Mouse (Mus musculus) lung, postnatal 14 days (tissue): ENCODE data around the gene Atg2b.

ENCODE experiments used
- DNase-seq: peaks from one replicate; pipeline ENCODE4 v3.0.0; 2021

Gene Atg2b

DNA sequence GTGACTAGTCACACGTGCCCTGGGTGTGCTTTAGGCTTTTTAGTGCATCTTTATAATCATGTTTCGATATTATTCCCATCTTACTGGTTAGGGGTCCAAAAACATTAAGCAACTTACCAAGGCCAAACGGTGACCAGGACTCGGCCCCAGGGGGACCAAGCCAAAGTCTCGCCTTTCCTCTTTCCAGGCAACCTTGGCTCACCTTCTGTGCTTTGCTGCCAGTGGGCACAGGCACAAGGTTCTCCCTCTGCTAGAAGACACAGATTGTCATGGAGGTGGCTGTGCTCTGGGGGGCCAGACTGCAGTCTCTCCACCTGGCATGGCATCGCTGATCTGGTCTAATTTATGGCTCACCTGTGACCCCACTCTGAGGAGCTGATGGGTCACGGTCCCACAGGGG is 94.2 kb downstream of the Atg2b start:
- no peak for DNase-seq

- no peak for DNase-seq
Measured at GRCm38 (mm10) chr12:105587526-105587925, 97.5 kb downstream of the Atg2b start.

- DNase-seq, result peak; percentile 87
Measured at GRCm38 (mm10) chr12:105584851-105585250, 100.2 kb downstream of the Atg2b start.

DNA sequence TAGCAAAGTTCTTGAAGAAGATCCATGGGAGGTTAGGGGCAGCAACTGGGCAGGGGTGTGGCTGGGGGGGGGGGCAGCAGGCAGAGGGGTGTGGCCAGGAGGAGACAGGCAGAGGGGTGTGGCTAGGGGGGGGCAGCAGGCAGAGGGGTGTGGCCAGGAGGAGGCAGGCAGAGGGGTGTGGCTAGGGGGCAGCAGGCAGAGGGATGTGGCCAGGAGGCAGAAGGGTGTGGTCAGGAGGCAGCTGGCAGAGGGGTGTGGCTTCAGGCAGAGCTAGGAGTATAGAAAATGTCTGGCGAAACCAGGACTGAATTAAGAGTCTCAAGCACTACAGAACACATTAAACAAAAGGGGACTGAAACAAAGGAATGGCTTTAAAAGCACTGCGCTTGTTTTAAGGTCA is 101.5 kb downstream of the Atg2b start:
- DNase-seq, result no peak

DNA sequence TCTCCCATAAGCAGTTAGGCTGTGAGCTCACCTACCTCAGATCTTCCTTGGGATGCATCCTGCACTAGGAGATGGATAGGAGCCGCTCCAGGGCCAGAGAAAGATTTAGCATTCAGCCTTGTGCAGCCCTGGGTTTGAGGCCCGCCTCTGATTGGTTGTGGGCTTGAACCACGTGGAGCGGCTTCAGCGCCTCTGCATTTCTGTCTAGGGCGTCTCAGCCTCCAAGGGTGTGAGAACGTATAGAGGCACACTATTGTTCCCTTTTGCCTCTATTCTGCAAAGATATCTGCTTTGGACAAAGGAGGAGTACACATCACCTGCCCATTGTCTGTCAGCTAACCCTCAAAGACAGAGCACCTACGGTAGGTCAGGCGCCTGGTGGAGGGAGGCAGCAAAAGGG is 102.5 kb downstream of the Atg2b start:
- DNase-seq, result no peak

DNA sequence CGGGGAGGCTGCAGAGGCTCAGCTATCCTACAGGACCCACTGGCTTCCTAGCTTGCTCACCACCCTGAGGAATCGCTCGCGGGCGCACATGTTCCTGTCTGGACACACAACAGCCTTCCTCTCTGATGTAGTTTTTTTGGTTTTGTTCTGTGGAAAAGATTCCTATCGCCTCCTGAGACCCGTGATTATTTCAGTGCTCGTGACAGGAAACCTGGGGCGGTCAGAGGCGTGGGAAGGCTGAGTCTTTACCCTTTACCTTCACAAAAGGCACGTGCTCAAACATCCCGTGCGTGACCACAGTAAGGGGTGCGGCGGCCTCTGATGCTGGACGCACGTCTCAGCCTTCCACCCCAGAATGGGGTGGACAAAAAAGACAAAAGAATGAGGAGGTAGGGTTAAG is 104.5 kb downstream of the Atg2b start:
- no peak for DNase-seq

- DNase-seq, result no peak
Measured at GRCm38 (mm10) chr12:105574356-105574755, 110.7 kb downstream of the Atg2b start.

- no peak for DNase-seq
Measured at GRCm38 (mm10) chr12:105572622-105573021, 112.4 kb downstream of the Atg2b start.

DNA sequence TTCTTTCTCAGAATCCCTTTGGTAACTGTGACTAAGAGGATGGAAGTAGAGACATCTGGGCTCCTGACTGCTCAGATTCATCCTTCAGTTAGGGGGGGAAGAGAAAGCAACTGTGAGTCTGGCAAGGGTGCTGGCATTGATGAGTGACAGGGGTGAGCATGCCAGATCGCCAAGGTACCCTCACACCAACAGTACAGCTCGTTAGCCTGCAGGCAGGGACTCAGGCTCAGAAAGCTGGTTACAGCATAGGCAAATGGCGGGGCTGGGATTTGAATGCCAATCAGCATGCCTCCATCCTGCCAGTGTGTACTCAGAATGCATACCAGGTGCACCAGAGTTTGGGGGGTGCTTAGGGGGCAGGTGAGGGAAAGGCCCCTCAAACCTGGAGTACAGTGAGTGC is 113.1 kb downstream of the Atg2b start:
- DNase-seq, result no peak
